Mouse (Mus musculus) thymus, postnatal 14 days (tissue): Measurements from ENCODE around the gene Dclk2.

ENCODE experiments used
- DNase-seq: peaks from one replicate; pipeline ENCODE4 v3.0.0; 2021

Gene Dclk2

DNA sequence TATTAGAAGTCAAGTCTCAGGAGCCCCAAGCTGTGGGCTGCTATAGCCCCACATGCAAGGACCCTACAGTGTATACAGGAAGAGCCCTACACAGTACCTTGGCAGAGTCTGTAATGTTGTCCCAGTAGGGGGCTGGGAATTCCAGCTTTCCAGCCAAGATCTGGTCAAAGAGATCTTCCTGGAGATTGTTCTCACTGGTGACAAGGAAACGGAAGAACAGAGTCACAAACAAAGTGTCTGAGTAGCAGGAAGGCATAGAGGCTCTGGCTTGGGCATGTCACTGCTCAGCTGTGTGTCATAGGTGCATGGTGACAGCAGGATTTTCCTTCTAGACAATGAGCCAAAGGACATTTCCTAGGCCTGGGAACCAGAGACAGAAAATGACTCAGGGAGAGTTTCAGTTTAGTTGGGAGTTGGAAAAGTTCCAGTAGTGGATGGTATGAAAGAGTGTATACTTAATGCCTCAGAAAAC, 126.9 kb downstream of the Dclk2 start:
- no peak for DNase-seq

DNA sequence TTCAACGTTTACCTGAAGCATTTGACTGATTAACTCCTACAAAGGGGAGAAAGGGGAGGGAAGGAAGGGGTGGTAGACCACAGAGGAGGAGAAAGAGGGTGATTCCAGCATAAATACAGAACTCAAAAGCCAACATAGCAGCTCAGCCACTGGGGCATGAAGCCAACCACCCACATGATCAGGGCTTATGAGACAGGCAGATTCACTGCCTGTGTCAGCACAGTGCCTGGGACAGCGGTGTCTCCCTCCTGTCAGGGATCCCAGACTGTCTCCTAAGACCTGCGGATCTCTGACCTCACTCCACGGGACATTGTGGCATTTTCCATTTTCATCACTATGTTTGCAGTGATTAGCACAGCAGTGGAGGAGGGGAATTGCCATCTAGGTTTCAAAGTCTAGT, 127.4 kb downstream of the Dclk2 start:
- DNase-seq = no peak

DNA sequence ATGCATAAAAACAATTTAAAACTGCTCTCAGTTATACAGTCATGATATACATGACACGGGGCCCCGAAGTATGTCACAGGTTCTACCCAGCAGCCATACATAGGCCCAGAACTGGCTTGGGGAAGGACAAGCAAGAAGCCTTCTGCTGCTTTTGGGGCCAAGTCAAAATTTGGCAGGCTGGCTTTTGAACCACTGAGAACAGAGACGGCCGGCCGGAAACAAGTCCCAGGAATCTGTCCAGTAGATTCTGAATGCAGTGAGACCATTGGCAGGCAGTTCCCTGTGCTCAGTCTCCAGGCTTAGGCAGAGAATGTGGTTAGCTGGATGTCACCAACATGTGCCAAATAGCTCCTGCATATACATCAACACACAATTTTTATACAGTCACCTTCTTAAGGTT, 130.9 kb downstream of the Dclk2 start:
- DNase-seq = no peak

DNA sequence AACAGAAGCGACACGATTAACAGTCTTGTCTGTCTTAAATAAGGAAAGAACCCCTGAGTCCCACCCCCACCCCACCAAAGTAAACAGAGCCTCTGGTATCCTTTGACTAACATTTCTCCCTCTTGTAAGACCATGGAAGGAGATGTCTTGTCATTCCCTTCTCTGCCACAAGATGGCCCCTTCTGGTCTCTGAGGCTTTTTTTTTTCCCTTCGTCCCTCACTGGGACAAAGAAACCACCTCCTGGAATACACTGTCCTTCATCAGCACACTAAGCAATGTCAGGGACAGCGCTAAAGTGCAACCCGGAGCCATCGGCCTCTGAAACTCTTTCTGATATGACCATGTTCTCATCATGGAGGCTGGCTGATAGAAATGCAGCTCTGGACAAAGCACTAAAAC, 131.9 kb downstream of the Dclk2 start:
- peak; percentile 67 for DNase-seq

GRCm38 (mm10) chr3:86787423-86788123, 133.1 kb downstream of the Dclk2 start:
- no peak for DNase-seq

DNA sequence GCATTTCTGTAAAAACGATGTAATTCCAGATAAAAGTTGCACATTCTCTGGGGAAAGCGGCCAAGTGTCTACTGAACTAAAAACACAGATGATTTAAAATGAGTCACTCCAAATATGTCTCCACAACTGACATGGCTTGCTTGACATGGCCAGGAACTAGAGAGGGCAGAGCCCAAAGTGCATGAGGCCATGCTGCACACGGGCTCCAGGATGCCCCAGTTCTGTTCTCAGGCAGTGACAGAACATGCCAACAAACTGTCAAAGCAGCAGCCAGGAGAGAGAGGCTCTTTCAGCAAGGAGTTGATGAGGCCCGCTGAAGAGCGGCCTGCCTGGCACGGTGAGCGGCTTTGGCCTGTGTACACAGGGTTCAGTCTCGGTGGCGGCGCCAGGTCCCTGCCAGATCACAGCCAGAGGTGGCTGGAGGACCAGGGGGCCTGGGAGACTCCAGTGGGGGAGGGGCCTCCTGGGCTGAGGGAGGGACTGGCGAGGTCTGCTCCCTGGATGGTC, 133.8 kb downstream of the Dclk2 start:
- no peak for DNase-seq

GRCm38 (mm10) chr3:86786280-86786679, 134.4 kb downstream of the Dclk2 start:
- DNase-seq = no peak

- no peak for DNase-seq
Measured at GRCm38 (mm10) chr3:86784930-86785329, 135.7 kb downstream of the Dclk2 start.

DNA sequence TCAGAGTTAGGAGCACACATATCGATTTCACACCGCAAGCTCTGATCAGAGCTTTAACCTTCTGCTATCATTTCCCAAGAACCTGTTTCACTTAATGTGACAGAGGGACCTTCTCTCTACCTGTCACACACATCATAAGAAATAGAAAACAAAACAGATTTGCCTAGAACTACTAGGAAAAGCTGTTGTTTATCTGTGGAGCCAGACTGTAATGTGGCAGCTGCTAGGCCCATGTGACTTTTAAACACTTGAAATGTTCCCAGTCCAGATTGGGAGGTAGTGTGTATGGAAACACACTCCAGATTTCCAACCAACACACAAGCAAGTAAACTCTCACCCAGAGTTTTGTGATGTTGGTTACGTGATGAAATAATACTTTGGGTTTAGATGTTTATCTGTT, 136.6 kb downstream of the Dclk2 start:
- no peak for DNase-seq

- peak; percentile 21 for DNase-seq
Measured at GRCm38 (mm10) chr3:86779704-86780103, 140.9 kb downstream of the Dclk2 start.

DNA sequence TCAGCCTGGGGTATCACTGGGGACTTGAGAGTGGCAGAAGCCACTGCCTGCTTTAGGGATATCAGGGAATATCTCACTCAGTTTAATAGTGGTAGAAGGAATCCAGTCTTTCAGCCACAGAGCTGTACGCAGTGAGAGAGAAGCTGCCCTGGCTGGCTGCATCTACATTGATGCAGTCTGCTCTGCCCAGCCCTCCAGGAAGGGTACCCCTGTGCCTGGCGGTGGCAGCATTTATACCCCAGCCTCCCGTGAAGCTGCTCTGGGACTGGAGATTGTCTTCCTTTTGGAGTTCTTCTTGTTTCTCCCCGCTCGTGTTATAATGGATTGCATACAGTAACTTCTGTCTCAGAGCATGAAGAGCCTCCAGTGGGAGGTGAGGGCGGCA, 145.2 kb downstream of the Dclk2 start:
- no peak for DNase-seq

GRCm38 (mm10) chr3:86774566-86775443, 145.8 kb downstream of the Dclk2 start:
- DNase-seq = no peak

- no peak for DNase-seq
Measured at GRCm38 (mm10) chr3:86768969-86769368, 151.7 kb downstream of the Dclk2 start.

- no peak for DNase-seq
Measured at GRCm38 (mm10) chr3:86768553-86768952, 152.1 kb downstream of the Dclk2 start.

- no peak for DNase-seq
Measured at GRCm38 (mm10) chr3:86762456-86762855, 158.2 kb downstream of the Dclk2 start.

GRCm38 (mm10) chr3:86762036-86762415, 158.6 kb downstream of the Dclk2 start:
- DNase-seq = no peak

DNA sequence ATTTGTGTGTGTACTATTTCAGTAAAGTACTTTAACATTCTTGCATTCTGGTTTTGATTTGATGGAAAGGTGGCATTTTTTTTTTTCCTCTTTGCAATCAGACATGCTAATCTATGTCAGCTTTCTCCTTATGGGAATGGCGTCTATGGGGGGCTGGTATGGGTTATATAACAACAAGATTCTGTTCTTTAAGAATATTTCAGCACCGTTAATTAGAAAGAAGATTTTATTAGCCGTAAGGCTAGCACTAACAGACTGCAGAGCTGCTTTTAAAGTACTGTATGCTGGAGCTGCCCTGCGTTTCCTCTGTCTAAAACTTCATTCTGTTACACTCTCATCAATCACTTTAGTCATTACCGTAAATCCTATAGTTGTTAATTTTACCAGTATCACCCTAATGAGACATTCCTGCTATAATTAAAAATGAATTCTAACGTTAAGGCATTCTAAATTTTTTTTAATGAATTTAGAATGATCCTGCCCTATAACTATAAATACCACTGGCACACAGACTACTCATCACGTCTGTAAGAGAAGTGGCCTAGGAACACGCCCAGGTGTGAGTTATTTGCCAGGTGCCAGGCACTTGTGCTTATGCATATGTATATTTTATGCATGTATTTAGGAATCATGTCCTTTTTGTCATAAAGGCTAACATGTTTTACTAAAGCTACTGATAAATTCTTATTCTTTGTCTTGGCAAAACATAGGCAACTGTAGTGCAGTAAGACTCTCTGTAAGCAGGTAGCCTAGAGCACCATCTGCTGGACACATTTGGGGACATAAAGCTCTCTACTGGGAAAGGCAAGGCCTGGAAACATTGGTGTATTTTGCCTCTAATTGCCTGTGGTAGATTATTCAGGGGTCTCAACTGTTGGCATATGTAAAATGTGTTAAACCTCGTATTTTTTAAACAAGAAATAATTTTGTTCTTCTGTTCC, 159.3 kb downstream of the Dclk2 start:
- peak; percentile 72 for DNase-seq

GRCm38 (mm10) chr3:86760474-86760873, 160.2 kb downstream of the Dclk2 start:
- no peak for DNase-seq

DNA sequence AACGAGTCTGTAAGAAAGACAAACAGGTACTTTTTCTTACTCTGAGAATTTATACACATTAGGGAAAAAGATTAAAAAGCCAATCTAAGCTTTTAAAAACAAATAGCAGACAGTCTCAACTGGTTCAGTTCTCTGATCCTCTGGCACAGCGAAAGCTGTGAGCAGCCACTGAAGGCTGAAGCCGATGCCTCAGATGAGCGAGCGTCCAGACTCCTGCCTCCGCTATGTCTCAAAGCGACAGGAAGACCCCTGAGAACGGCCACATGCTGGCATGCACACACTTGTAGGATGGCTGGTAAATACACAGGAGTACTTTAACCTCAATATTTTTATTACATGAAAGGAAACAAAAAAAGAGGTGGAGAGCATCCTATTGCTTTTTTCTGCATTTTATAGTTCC, 160.8 kb downstream of the Dclk2 start:
- DNase-seq = no peak

DNA sequence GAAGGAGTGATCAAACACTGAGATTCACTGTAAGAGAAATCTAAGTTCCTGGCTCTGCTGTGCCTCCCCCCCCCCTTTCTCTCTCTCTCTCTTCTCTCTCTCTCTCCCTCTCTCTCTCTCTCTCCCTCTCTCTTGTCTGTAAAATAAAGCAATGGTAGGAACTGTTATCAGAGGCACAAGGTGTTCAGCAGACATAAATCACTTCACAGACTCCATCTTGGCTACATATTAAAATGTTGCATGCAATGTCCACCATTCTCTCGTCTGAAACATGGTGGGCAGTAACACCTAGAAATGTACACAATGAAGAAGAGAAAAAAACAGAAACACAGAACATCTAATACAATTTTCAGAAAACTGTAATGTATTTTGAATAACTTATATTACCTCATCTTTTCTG, 161.3 kb downstream of the Dclk2 start:
- no peak for DNase-seq

DNA sequence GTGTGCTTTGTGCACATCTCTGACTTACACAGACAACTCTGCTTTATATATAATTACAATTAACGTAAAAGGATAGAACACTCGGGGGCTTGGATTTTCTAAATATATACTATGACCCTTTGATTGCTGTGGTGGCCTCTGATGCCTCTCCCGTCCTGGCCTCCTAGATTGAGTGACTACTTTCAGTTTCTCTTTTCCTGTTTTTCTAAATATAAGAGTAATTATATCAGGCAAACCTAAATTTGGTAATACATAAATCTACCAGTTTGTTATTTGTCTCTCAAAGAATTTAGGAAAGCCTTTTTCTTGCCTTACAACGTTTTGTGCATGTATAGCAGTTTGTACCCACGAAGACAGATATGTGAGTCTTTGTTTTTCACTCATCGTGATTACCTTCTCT, 161.9 kb downstream of the Dclk2 start:
- DNase-seq = no peak

- no peak for DNase-seq
Measured at GRCm38 (mm10) chr3:86756548-86756947, 164.1 kb downstream of the Dclk2 start.
